Mouse (Mus musculus) T-helper 17 cell (primary cell): ENCODE results near the gene Ric8b.

Experiments used
- in situ Hi-C, 2 experiments: fragments of 300-600 bp; cut with MboI, MseI; formaldehyde crosslinking; loops; 1 replicate in 1 of 2; 2 replicates in 1 of 2; pipeline ENCODE4 v1.15.1; 2025; ENCODE audit warnings: high pct_unique_total_duplicates in 2 of 2

Gene Ric8b

GRCm38 (mm10) chr10:84916810-84917730 is at the start of gene Ric8b:
TSS of gene Ric8b (plus strand) at chr10:84917616.
- in situ Hi-C loops = loop anchor here in 1 of 2 experiments (10.0 kb wide), 1 partner anchor 1858 kb away; the partner anchor contains the start of gene Nt5dc3

GRCm38 (mm10) chr10:84871285-84871684 is 46.1 kb upstream of the Ric8b start:
- in situ Hi-C loops = no loop called here

GRCm38 (mm10) chr10:84871921-84872320 is 45.5 kb upstream of the Ric8b start:
- in situ Hi-C loops = no loop called here

- in situ Hi-C loops = no loop called here
Measured at GRCm38 (mm10) chr10:84879823-84880571, 37.4 kb upstream of the Ric8b start.

GRCm38 (mm10) chr10:84882528-84882927 is 34.9 kb upstream of the Ric8b start:
- in situ Hi-C loops = no loop called here

GRCm38 (mm10) chr10:84885341-84885884 is 32.0 kb upstream of the Ric8b start:
- in situ Hi-C loops = no loop called here

- in situ Hi-C loops = no loop called here
Measured at GRCm38 (mm10) chr10:84886221-84886627, 31.2 kb upstream of the Ric8b start.

GRCm38 (mm10) chr10:84886785-84887184 is 30.6 kb upstream of the Ric8b start:
- in situ Hi-C loops = no loop called here

GRCm38 (mm10) chr10:84889096-84889846 is 28.1 kb upstream of the Ric8b start:
- in situ Hi-C loops = no loop called here

- in situ Hi-C loops = no loop called here
Measured at GRCm38 (mm10) chr10:84895810-84896358, 21.5 kb upstream of the Ric8b start.

- in situ Hi-C loops = no loop called here
Measured at GRCm38 (mm10) chr10:84896941-84897930, 20.2 kb upstream of the Ric8b start.

- in situ Hi-C loops = no loop called here
Measured at GRCm38 (mm10) chr10:84898144-84898979, 19.1 kb upstream of the Ric8b start.

- in situ Hi-C loops = no loop called here
Measured at GRCm38 (mm10) chr10:84901676-84902075, 15.7 kb upstream of the Ric8b start.

GRCm38 (mm10) chr10:84902213-84902612 is 15.2 kb upstream of the Ric8b start:
- in situ Hi-C loops = no loop called here

- in situ Hi-C loops = no loop called here
Measured at GRCm38 (mm10) chr10:84903307-84903706, 14.1 kb upstream of the Ric8b start.

GRCm38 (mm10) chr10:84903742-84904141 is 13.7 kb upstream of the Ric8b start:
- in situ Hi-C loops = no loop called here

- in situ Hi-C loops = no loop called here
Measured at GRCm38 (mm10) chr10:84906895-84907294, 10.5 kb upstream of the Ric8b start.

GRCm38 (mm10) chr10:84908006-84908405 is 9.4 kb upstream of the Ric8b start:
- in situ Hi-C loops = no loop called here

- in situ Hi-C loops = no loop called here
Measured at GRCm38 (mm10) chr10:84908471-84908870, 8.9 kb upstream of the Ric8b start.
